Mouse (Mus musculus) midbrain, embryonic 11.5 days (tissue): ENCODE measurements around the gene Trim27. TPM values are rescaled to one million over a fixed set of nuclear protein-coding genes. Genes with fewer than 3 reads are reported as not detected.

Experiments
- ATAC-seq: fragments of 200-750 bp; cut with Nextera tagmentation; 2 replicates; pipeline ENCODE4 v1.8.0; 2017; ENCODE audit warnings: moderate TSS enrichment, moderate library complexity; ENCODE audit not compliant: low FRiP score
- DNase-seq: peaks from one replicate; pipeline ENCODE4 v3.0.0; 2015; ENCODE audit warnings: low spot score; ENCODE audit errors: missing footprints
- H3K27ac ChIP-seq: fragments of 300-500 bp; sonication (generic); 2 replicates; pipeline ENCODE4 v1.5.1; 2014; ENCODE audit warnings: low read depth, low read length
- H3K27me3 ChIP-seq: fragments of 300-500 bp; sonication (generic); 2 replicates; pipeline ENCODE4 v1.6.1; 2014; ENCODE audit warnings: mild to moderate bottlenecking, low read length, moderate library complexity, mixed read lengths; ENCODE audit not compliant: control insufficient read depth, insufficient read depth
- H3K36me3 ChIP-seq: fragments of 300-500 bp; sonication (generic); 2 replicates; pipeline ENCODE4 v1.6.1; 2014; ENCODE audit warnings: mild to moderate bottlenecking, low read length, moderate library complexity, mixed read lengths; ENCODE audit not compliant: control insufficient read depth, insufficient read depth
- H3K4me1 ChIP-seq: fragments of 300-500 bp; sonication (generic); 2 replicates; pipeline ENCODE4 v1.6.1; 2014; ENCODE audit warnings: low read length; ENCODE audit not compliant: control insufficient read depth, insufficient read depth
- H3K4me2 ChIP-seq: fragments of 300-500 bp; sonication (generic); 2 replicates; pipeline ENCODE4 v1.6.1; 2014; ENCODE audit warnings: mild to moderate bottlenecking, moderate library complexity
- H3K4me3 ChIP-seq: fragments of 300-500 bp; sonication (generic); 2 replicates; pipeline ENCODE4 v1.5.1; 2014; ENCODE audit warnings: low read depth, low read length
- H3K9ac ChIP-seq: fragments of 300-500 bp; sonication (generic); 2 replicates; pipeline ENCODE4 v1.6.1; 2014; ENCODE audit warnings: low read length
- H3K9me3 ChIP-seq: fragments of 300-500 bp; sonication (generic); 2 replicates; pipeline ENCODE4 v1.6.1; 2016; ENCODE audit warnings: low read length; ENCODE audit not compliant: control insufficient read depth
- WGBS: fragments of 180-500 bp; shearing (Covaris S2); extraction: QIAGEN DNeasy Blood & Tissue Kit; methylation state at CpG from one replicate; pipeline ENCODE4 v1.1.7; 2014; 5-methylcytosine and 5-hydroxymethylcytosine counted together
- polyA plus RNA-seq: library from polyadenylated mRNA; unstranded; fragments of >200 nt; fragmentation: Nextera tagmentation; extraction: Ambion mirVana; gene quantifications from 2 replicates; pipeline ENCODE4 v1.2.1, GENCODE M21; 2014

The Trim27 gene
- polyA plus RNA-seq, 1 experiment from 2014 or later: 138 TPM

GRCm38 (mm10) chr13:21222463-21223022 lies 43.3 kb downstream of the Trim27 start:
- Histone ChIP-seq H3K4me1 (no peaks in the 10 kb centered on the region), H3K27me3 (no peaks in the 10 kb centered on the region; the same call in 1 of the 2 replicates), H3K4me3 (peak overlapping the region; percentile 60), H3K9ac (peak overlapping the region; percentile 75), H3K27ac (peak overlapping the region; percentile 68; the same call in 1 of the 2 replicates), H3K9me3 (no peaks in the 10 kb centered on the region), H3K36me3 (no peaks in the 10 kb centered on the region), H3K4me2 (peak overlapping the region; percentile 62)
- ATAC-seq: peak; percentile 91
- peak; percentile 99 for DNase-seq
- WGBS: under 1% methylated on average over 20 of the region's 20 CpGs

- peak overlapping the region; percentile 75; the same call in 1 of the 2 replicates for H3K9ac ChIP-seq
- ATAC-seq (no peak), DNase-seq (peak; percentile 94)
- WGBS: 2% methylated on average over 10 of the region's 10 CpGs
- H3K4me2 ChIP-seq: peak overlapping the region; percentile 62
- H3K9me3 ChIP-seq: no peaks in the 10 kb centered on the region
- H3K4me1 ChIP-seq: no peaks in the 10 kb centered on the region
- no peaks in the 10 kb centered on the region; the same call in 1 of the 2 replicates for H3K27me3 ChIP-seq
- H3K4me3 ChIP-seq: peak overlapping the region; percentile 60
- no peaks in the 10 kb centered on the region for H3K36me3 ChIP-seq
- no peak overlapping the region for H3K27ac ChIP-seq
These were observed 44.0 kb downstream of the Trim27 start for GRCm38 (mm10) chr13:21223242-21223655.

GRCm38 (mm10) chr13:21224376-21224775 lies 45.1 kb downstream of the Trim27 start:
- DNase-seq (no peak), ATAC-seq (no peak)
- Histone ChIP-seq H3K4me2 (no peak overlapping the region), H3K4me1 (no peaks in the 10 kb centered on the region), H3K9ac (no peak overlapping the region), H3K27ac (no peak overlapping the region), H3K4me3 (no peak overlapping the region), H3K9me3 (no peaks in the 10 kb centered on the region), H3K27me3 (no peaks in the 10 kb centered on the region; the same call in 1 of the 2 replicates), H3K36me3 (no peaks in the 10 kb centered on the region)
- 80% methylated on average over 1 of the region's 1 CpGs for WGBS

GRCm38 (mm10) chr13:21225206-21225605 lies 46.0 kb downstream of the Trim27 start:
- Histone ChIP-seq H3K4me1 (no peaks in the 10 kb centered on the region), H3K9ac (no peak overlapping the region), H3K4me2 (no peak overlapping the region), H3K36me3 (no peaks in the 10 kb centered on the region), H3K27ac (no peak overlapping the region), H3K27me3 (no peaks in the 10 kb centered on the region; the same call in 1 of the 2 replicates), H3K4me3 (no peak overlapping the region), H3K9me3 (no peaks in the 10 kb centered on the region)
- 69% methylated on average over 6 of the region's 6 CpGs for WGBS
- ATAC-seq (no peak), DNase-seq (peak; percentile 51)

- Histone ChIP-seq H3K27me3 (no peaks in the 10 kb centered on the region; the same call in 1 of the 2 replicates), H3K4me2 (no peak overlapping the region), H3K9ac (no peak overlapping the region), H3K9me3 (no peaks in the 10 kb centered on the region), H3K4me1 (no peaks in the 10 kb centered on the region), H3K36me3 (no peaks in the 10 kb centered on the region), H3K27ac (no peak overlapping the region), H3K4me3 (no peak overlapping the region)
- WGBS: 83% methylated on average over 3 of the region's 3 CpGs
- ATAC-seq: no peak
- peak; percentile 68 for DNase-seq
These were observed 46.8 kb downstream of the Trim27 start for GRCm38 (mm10) chr13:21226031-21226430.

- peak overlapping the region; percentile 41 for H3K4me3 ChIP-seq
- no peak overlapping the region for H3K27ac ChIP-seq
- H3K9me3 ChIP-seq: no peaks in the 10 kb centered on the region
- no peaks in the 10 kb centered on the region for H3K27me3 ChIP-seq
- no peaks in the 10 kb centered on the region for H3K36me3 ChIP-seq
- H3K9ac ChIP-seq: peak overlapping the region; percentile 58
- peak overlapping the region; percentile 66 for H3K4me2 ChIP-seq
- no peaks in the 10 kb centered on the region for H3K4me1 ChIP-seq
- under 1% methylated on average over 43 of the region's 43 CpGs for WGBS
- peak; percentile 99 for DNase-seq
- peak; percentile 94 for ATAC-seq
These were observed 54.8 kb downstream of the Trim27 start for GRCm38 (mm10) chr13:21233732-21234705.

GRCm38 (mm10) chr13:21236714-21237113 lies 57.5 kb downstream of the Trim27 start:
- Histone ChIP-seq H3K4me2 (no peak overlapping the region), H3K36me3 (no peaks in the 10 kb centered on the region), H3K9me3 (no peaks in the 10 kb centered on the region), H3K4me1 (no peaks in the 10 kb centered on the region), H3K27ac (no peak overlapping the region), H3K4me3 (no peak overlapping the region), H3K27me3 (no peaks in the 10 kb centered on the region), H3K9ac (no peak overlapping the region)
- ATAC-seq: no peak
- 74% methylated on average over 2 of the region's 2 CpGs for WGBS
- no peak for DNase-seq

- H3K27me3 ChIP-seq: no peaks in the 10 kb centered on the region
- H3K9me3 ChIP-seq: no peaks in the 10 kb centered on the region
- no peaks in the 10 kb centered on the region for H3K4me1 ChIP-seq
- H3K36me3 ChIP-seq: no peaks in the 10 kb centered on the region
- H3K4me3 ChIP-seq: no peak overlapping the region
- no peak overlapping the region for H3K9ac ChIP-seq
- DNase-seq (no peak), ATAC-seq (no peak)
- WGBS: 81% methylated on average over 6 of the region's 6 CpGs
- H3K4me2 ChIP-seq: no peak overlapping the region
- no peak overlapping the region for H3K27ac ChIP-seq
These were observed 57.9 kb downstream of the Trim27 start for GRCm38 (mm10) chr13:21237161-21237560.

GRCm38 (mm10) chr13:21240788-21241187 lies 61.5 kb downstream of the Trim27 start:
- 9% methylated on average over 7 of the region's 7 CpGs for WGBS
- ATAC-seq (no peak), DNase-seq (peak; percentile 92)
- Histone ChIP-seq H3K4me2 (no peak overlapping the region), H3K4me1 (0 out of 2 replicates have a peak, but pooled peaks cover 2% of the 10 kb centered on the region), H3K36me3 (no peaks in the 10 kb centered on the region), H3K27ac (no peak overlapping the region), H3K9me3 (no peaks in the 10 kb centered on the region), H3K4me3 (no peak overlapping the region), H3K9ac (no peak overlapping the region), H3K27me3 (peaks cover 4% of the 10 kb centered on the region)
